ENCODE assay signal across 1 mouse cellular context in the genomic region with DNA sequence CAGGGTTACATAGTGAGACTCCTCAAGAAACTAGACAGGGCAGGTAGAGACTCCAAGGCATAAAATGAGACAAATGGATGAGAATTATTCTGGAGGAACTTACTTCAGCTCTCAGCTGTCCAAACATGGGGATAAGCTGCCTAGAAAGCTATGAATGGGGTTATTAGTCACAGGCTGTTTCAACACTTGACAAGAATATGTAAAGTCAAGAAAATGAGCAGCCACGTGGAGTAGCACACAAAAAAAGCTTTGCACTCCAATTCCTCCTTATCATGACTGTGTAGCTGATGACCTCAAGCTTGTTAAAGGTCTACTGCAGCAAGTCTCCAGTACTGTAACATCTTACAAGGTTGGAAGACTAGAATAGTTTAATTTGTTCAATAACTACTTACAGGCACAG.
TF ChIP-seq lines count a peak whose summit lies in the region.

No protein-coding gene starts in this region.

TF ChIP-seq in CH12.LX, 34 proteins besides CTCF, POLR2A, EP300 and RAD21 (continued from another document):
- TF ChIP-seq ZMIZ1 (IDR thresholded peaks at IDR 0.05; ENCODE audit: low read depth, low read length) (no peak), CHD2 (IDR thresholded peaks at IDR 0.05; ENCODE audit: low read length) (no peak), MEF2A (IDR thresholded peaks at IDR 0.05; ENCODE audit: borderline replicate concordance, low read depth, low read length) (no peak), MAFK (IDR thresholded peaks at IDR 0.05; ENCODE audit: insufficient replicate concordance, low read length) (no peak), TBP (conservative IDR thresholded peaks at IDR 0.05; ENCODE audit: low read depth, low read length) (no peak), MXI1 (IDR thresholded peaks at IDR 0.05; ENCODE audit: low read depth, low read length) (no peak), CHD1 (IDR thresholded peaks at IDR 0.05; ENCODE audit: low read depth, low read length) (no peak), E2F4 (IDR thresholded peaks at IDR 0.05; ENCODE audit: insufficient replicate concordance, low read depth, low read length) (no peak), USF2 (conservative IDR thresholded peaks at IDR 0.05; ENCODE audit: low read depth, low read length) (no peak), ELF1 (IDR thresholded peaks at IDR 0.05; ENCODE audit: low read depth, low read length) (no peak), KAT2A (IDR thresholded peaks at IDR 0.05; ENCODE audit: insufficient replicate concordance, low read length) (no peak), POLR2AphosphoS2 (IDR thresholded peaks at IDR 0.05; ENCODE audit: low read depth, low read length) (no peak), IRF4 (IDR thresholded peaks at IDR 0.05; ENCODE audit: low read depth, low read length) (no peak)
TF ChIP-seq in CH12.LX: peak in this region for 0.
